Comparison of ENCODE assay signal across 39 mouse cellular contexts in genomic region chrX:134233048-134233447, GRCm38 (mm10). TPM values are rescaled to one million over a fixed set of nuclear protein-coding genes. Genes with fewer than 3 reads are reported as not detected.
"Had no signal": no experiment of that assay in that cellular context is flagged by ENCODE, and none has a peak within 500 bp of the region (broad histone marks: within the 10 kb centered on the region; RNA-seq: fewer than 3 reads in every experiment).

No protein-coding gene starts in this region.

- H3K27me3 ChIP-seq: embryonic facial prominence, embryonic 12.5 days; embryonic facial prominence, embryonic 13.5 days; embryonic facial prominence, embryonic 15.5 days; forebrain, embryonic 12.5 days; forebrain, embryonic 13.5 days; forebrain, embryonic 15.5 days had no signal

- H3K4me2 ChIP-seq: embryonic facial prominence, embryonic 12.5 days; embryonic facial prominence, embryonic 13.5 days; embryonic facial prominence, embryonic 15.5 days; forebrain, embryonic 12.5 days; forebrain, embryonic 13.5 days; forebrain, embryonic 15.5 days had no signal

- H3K4me3 ChIP-seq: embryonic facial prominence, embryonic 10.5 days; embryonic facial prominence, embryonic 12.5 days; embryonic facial prominence, embryonic 13.5 days; embryonic facial prominence, embryonic 15.5 days; erythroblast, embryonic 14.5 days; forebrain, embryonic 10.5 days; forebrain, embryonic 12.5 days; forebrain, embryonic 13.5 days; forebrain, embryonic 15.5 days; gastrocnemius, adult 2 months had no signal

- H3K9me3 ChIP-seq: embryonic facial prominence, embryonic 10.5 days; embryonic facial prominence, embryonic 12.5 days; embryonic facial prominence, embryonic 13.5 days; embryonic facial prominence, embryonic 15.5 days; forebrain, embryonic 10.5 days; forebrain, embryonic 12.5 days; forebrain, embryonic 13.5 days; forebrain, embryonic 15.5 days had no signal

- ATAC-seq: forebrain, embryonic 13.5 days; forebrain, embryonic 14.5 days; forebrain, embryonic 15.5 days; forebrain, embryonic 16.5 days; forebrain, postnatal 0 days had no signal

- H3K27ac ChIP-seq: embryonic facial prominence, embryonic 10.5 days; embryonic facial prominence, embryonic 12.5 days; embryonic facial prominence, embryonic 13.5 days; embryonic facial prominence, embryonic 15.5 days; forebrain, embryonic 10.5 days; forebrain, embryonic 12.5 days; forebrain, embryonic 13.5 days; forebrain, embryonic 15.5 days; gastrocnemius, adult 2 months had no signal

- DNase-seq: cerebellum, adult 2 months; cerebellum, adult 8-10 months; cerebellum, adult 9-10 months; cerebellum, adult 9-11 months; cerebellum, postnatal 10 days; cerebellum, postnatal 14 days; cerebellum, postnatal 25 days; cerebellum, postnatal 36 days; embryo, embryonic 11 days; forebrain, postnatal 0 days; gastrocnemius, adult 2 months; gastrocnemius, postnatal 10 days; gastrocnemius, postnatal 14 days; gastrocnemius, postnatal 25 days; gastrocnemius, postnatal 36 days; heart, adult 11 months; heart, adult 18-20 months had no signal

- H3K4me1 ChIP-seq: embryonic facial prominence, embryonic 10.5 days; embryonic facial prominence, embryonic 12.5 days; embryonic facial prominence, embryonic 13.5 days; embryonic facial prominence, embryonic 15.5 days; forebrain, embryonic 10.5 days; forebrain, embryonic 12.5 days; forebrain, embryonic 13.5 days; forebrain, embryonic 15.5 days had no signal

- H3K9ac ChIP-seq: embryonic facial prominence, embryonic 12.5 days; embryonic facial prominence, embryonic 13.5 days; embryonic facial prominence, embryonic 15.5 days; forebrain, embryonic 12.5 days; forebrain, embryonic 13.5 days; forebrain, embryonic 15.5 days; forebrain, postnatal 0 days had no signal

- H3K36me3 ChIP-seq: embryonic facial prominence, embryonic 10.5 days; embryonic facial prominence, embryonic 12.5 days; embryonic facial prominence, embryonic 13.5 days; embryonic facial prominence, embryonic 15.5 days; forebrain, embryonic 10.5 days; forebrain, embryonic 12.5 days; forebrain, embryonic 15.5 days had no signal

RNA-seq across cellular contexts. Expression of gene Nox1, which starts 11.3 kb away (rescaled TPM):
- total RNA-seq: forebrain, postnatal 0 days; gastrocnemius, adult 18-20 months; granulocyte monocyte progenitor cell, adult 5-6 weeks had no signal
- polyA plus RNA-seq: embryonic facial prominence, embryonic 10.5 days; embryonic facial prominence, embryonic 11.5 days; embryonic facial prominence, embryonic 12.5 days; embryonic facial prominence, embryonic 15.5 days; erythroblast, embryonic 14.5 days; forebrain, embryonic 10.5 days; forebrain, embryonic 14.5 days; forebrain, embryonic 15.5 days; forebrain, postnatal 0 days; gonadal fat pad, adult 2 months had no signal

RNA-seq across cellular contexts. Expression of gene Arl13a, which starts 45.7 kb away (rescaled TPM):
- total RNA-seq: common myeloid progenitor, adult 5-6 weeks; forebrain, postnatal 0 days; gastrocnemius, adult 18-20 months; gastrocnemius, adult 2 months; gastrocnemius, adult 8-10 months; gastrocnemius, postnatal 10 days; gastrocnemius, postnatal 14 days; gastrocnemius, postnatal 25 days; gastrocnemius, postnatal 36 days; gastrocnemius, postnatal 4 days; granulocyte monocyte progenitor cell, adult 5-6 weeks; heart, adult 18-20 months had no signal
- polyA plus RNA-seq: cerebellum, adult 2 months; cortical plate, adult 2 months; embryonic facial prominence, embryonic 10.5 days; embryonic facial prominence, embryonic 11.5 days; embryonic facial prominence, embryonic 12.5 days; embryonic facial prominence, embryonic 13.5 days; embryonic facial prominence, embryonic 14.5 days; embryonic facial prominence, embryonic 15.5 days; erythroblast, embryonic 14.5 days; forebrain, embryonic 10.5 days; forebrain, embryonic 11.5 days; forebrain, embryonic 12.5 days; forebrain, embryonic 13.5 days; forebrain, embryonic 14.5 days; forebrain, embryonic 15.5 days; forebrain, embryonic 16.5 days; forebrain, postnatal 0 days; frontal cortex, adult 2 months had no signal
